Mouse (Mus musculus) heart, postnatal 25 days (tissue): ENCODE results near the gene Rnf6. TPM values are rescaled to one million over a fixed set of nuclear protein-coding genes. Genes with fewer than 3 reads are reported as not detected.
"Not testable (repeated sequence)": the region's sequence is repeated elsewhere in the genome, so short reads cannot be mapped to it uniquely, and the experiment has no call there.

Source experiments
- DNase-seq: peaks from one replicate; pipeline ENCODE4 v3.0.0; 2022; ENCODE audit warnings: low spot score
- intact Hi-C: fragments of 180-260 bp; cut with DNase I; formaldehyde crosslinking; loops from one replicate; pipeline ENCODE4 v1.15.1; 2025
- total RNA-seq, 2 experiments: library from RNA; stranded (reverse); gene quantifications; 2 replicates each; pipeline ENCODE4 v1.2.3; 2021

The Rnf6 gene
- total RNA-seq, 2 experiments from 2014 or later, result 36.8 to 40.5 TPM

- DNase-seq, intact Hi-C loops: not testable (repeated sequence)
Observed at GRCm38 (mm10) chr5:146170621-146171020, 50.7 kb downstream of the Rnf6 start, which contains the start of gene Gm6309. Gene Gm6309 (minus strand): TSS chr5:146170721.

DNA sequence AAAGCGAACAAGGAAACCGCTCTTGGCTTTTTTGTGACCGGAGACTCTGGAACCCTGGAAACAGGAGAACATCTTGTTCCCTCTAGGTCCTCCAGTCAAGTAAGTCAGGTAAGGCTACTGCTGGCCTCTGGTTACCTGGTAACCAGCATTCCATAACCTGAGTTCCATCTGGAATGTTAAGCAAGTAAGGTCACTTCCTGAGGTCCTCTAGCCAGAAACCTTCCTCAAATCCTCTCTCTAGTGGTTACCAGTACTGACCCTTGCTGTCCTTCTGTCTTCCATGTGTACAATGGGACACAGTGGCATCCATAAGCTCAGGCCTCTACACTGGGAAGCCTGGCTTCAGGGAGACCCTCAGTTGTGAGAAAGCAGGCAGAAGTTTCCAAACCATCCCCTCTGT lies 60.9 kb downstream of the Rnf6 start, which contains the start of gene Gm5565:
TSS of gene Gm5565 (minus strand) at position 101 of the 400 bp plus-strand sequence.
- DNase-seq, intact Hi-C loops: not testable (repeated sequence)

Other genes with a start within 250 kb of the Rnf6 start
- not detected for gene Cyp3a25, start 211.9 kb downstream of the Rnf6 start, total RNA-seq
- gene Cyp3a59, start 142.3 kb downstream of the Rnf6 start, total RNA-seq, result not detected
- not detected for gene Gm5565, start 61.0 kb downstream of the Rnf6 start, total RNA-seq
- not detected for gene Gm6309, start 50.8 kb downstream of the Rnf6 start, total RNA-seq
- under 1 TPM; 0.44 to 0.64 TPM for gene 1700001J03Rik, start 36.3 kb downstream of the Rnf6 start, total RNA-seq
- gene Cdk8, start 9.7 kb upstream of the Rnf6 start, total RNA-seq, result 10 to 100 TPM; 15.5 to 18.9 TPM
- under 1 TPM; 0.44 to 0.48 TPM for gene Wasf3, start 163.4 kb upstream of the Rnf6 start, total RNA-seq